In the genomic region with DNA sequence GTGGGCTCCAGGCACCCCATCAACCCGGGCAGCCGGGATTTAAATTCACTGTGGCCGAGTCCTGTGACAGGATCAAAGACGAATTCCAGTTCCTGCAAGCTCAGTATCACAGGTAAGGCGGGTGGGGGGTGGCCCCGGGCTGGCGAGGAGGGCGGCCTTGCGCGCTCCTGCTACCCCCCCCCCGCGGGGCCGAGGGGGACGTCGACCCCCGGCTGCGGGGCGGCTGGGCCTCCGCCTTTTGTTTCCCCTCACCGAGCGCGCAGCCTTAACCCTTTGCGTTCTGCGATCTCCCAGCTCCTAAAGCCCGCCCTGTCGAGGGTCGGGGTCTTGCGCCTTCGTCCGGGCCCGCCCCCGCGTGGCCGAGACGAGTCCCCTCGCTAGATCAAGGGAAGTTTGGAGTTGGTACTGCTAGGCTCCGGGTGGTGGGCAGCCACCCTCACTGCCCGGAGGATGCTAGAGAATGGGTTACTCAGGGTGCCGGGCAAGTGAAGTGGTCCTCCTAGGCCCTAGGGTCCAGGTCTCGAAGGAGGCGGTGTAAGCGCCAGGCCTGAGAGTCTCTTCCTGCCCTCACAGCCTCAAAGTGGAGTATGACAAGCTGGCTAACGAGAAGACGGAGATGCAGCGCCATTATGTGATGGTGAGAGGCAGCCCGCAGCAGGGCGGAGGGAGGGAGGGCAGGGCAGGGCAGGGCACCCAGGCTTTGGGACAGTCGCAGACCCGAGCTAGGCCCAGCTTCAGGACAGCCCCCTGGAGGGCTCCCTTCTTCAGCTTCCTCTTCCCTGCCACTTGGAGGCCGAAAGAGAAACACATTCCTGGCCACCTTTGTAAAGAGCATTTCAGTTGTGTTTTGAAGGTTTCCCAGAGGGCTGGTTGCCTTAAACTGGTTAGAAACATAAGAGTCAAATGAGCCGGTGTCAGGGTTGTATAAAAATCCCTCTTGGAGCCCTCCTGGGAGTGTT, we compare ENCODE assay signal across 8 mouse cellular contexts. TPM values are rescaled to one million over a fixed set of nuclear protein-coding genes. Genes with fewer than 3 reads are reported as not detected.
A peak's percentile ranks its signal among the peaks of the same experiment; 100 is the strongest.
DNase-seq lines count a peak whose midpoint lies in the region; ATAC-seq and TF ChIP-seq lines count a peak whose summit lies in the region.

No protein-coding gene starts in this region.

- H3K36me3 ChIP-seq in C2C12 (ENCODE audit: control insufficient read depth, insufficient read depth) = peaks cover 26% of the 10 kb centered on the region
- peaks cover 16% of the 10 kb centered on the region for H3K36me3 ChIP-seq in heart, embryonic 14.5 days (ENCODE audit: control insufficient read depth, insufficient read depth, low read length)
- H3K36me3 ChIP-seq in limb, embryonic 12.5 days = peaks cover 37% of the 10 kb centered on the region

- peak overlapping the region; percentile 77 for H3K4me3 ChIP-seq in gastrocnemius, adult 2 months
- H3K4me3 ChIP-seq in C2C12 (ENCODE audit: insufficient read depth, poor library complexity, severe bottlenecking) = peak overlapping the region; percentile 79
- peak overlapping the region; percentile 60 to 74 for H3K4me3 ChIP-seq in heart, embryonic 14.5 days (ENCODE audit: control insufficient read depth in 1 of 2, insufficient read depth in 1 of 2, low read depth in 1 of 2, low read length in 2 of 2)
- peak overlapping the region; percentile 98 for H3K4me3 ChIP-seq in limb, embryonic 12.5 days (replicated peaks)

- peak overlapping the region; percentile 85 for H3ac ChIP-seq in C2C12 (ENCODE audit: control insufficient read depth, insufficient read length, low read depth)

- peaks cover 28 to 76% of the 10 kb centered on the region in 2 experiments for H3K4me1 ChIP-seq in heart, embryonic 14.5 days (ENCODE audit: control insufficient read depth in 2 of 2, insufficient read depth in 2 of 2, low read length in 2 of 2)
- H3K4me1 ChIP-seq in limb, embryonic 12.5 days (replicated peaks) = peaks cover 61% of the 10 kb centered on the region

- peaks cover 29% of the 10 kb centered on the region for H3K79me3 ChIP-seq in C2C12 (ENCODE audit: low read depth)

- H3K9me3 ChIP-seq in heart, embryonic 14.5 days (ENCODE audit: control insufficient read depth, low read length) = no peaks in the 10 kb centered on the region
- H3K9me3 ChIP-seq in limb, embryonic 12.5 days = no peaks in the 10 kb centered on the region

- H3K79me2 ChIP-seq in C2C12 (ENCODE audit: control insufficient read depth, insufficient read depth) = peaks cover 58% of the 10 kb centered on the region

- DNase-seq in gastrocnemius, adult 2 months = peak; percentile 39
- DNase-seq in gastrocnemius, adult 8-10 months (ENCODE audit: low spot score in 2 of 2) = no peak
- DNase-seq in cerebellum, postnatal 10 days = peak; percentile 78 to 81
- peak; percentile 41 to 50 for DNase-seq in natural killer cell, adult 2 months (ENCODE audit: low spot score in 2 of 2)

- no peak; the same call in 1 of the 2 replicates for TF ChIP-seq CTCF in gastrocnemius, adult 2 months (IDR thresholded peaks at IDR 0.05)
- no peak for TF ChIP-seq CTCF in C2C12 (IDR thresholded peaks at IDR 0.05; ENCODE audit: control insufficient read depth, insufficient read depth, insufficient read length)

- H3K4me2 ChIP-seq in heart, embryonic 14.5 days (ENCODE audit: low read length) = peak overlapping the region; percentile 96
- peak overlapping the region; percentile 92 for H3K4me2 ChIP-seq in limb, embryonic 12.5 days

- no peak for ATAC-seq in heart, embryonic 14.5 days (ENCODE audit: insufficient number of reproducible peaks, insufficient read depth, low FRiP score, low read depth)
- no peak for ATAC-seq in limb, embryonic 12.5 days (ENCODE audit: insufficient number of reproducible peaks, insufficient read depth, low FRiP score, low TSS enrichment, low read depth)
- no peak for ATAC-seq in erythroid progenitor cell, adult 5-6 weeks (replicated peaks; ENCODE audit: low FRiP score, poor library complexity, severe bottlenecking)

- intact Hi-C loops in gastrocnemius, adult 2 months (cut with DNase I) = loop anchor here (5.0 kb wide), 3 partner anchors 63 to 323 kb away; no protein-coding TSS in a partner anchor

- peak overlapping the region; percentile 92 for H3K27ac ChIP-seq in gastrocnemius, adult 2 months
- H3K27ac ChIP-seq in heart, embryonic 14.5 days (replicated peaks in 1 of 2; ENCODE audit: control insufficient read depth in 1 of 2, insufficient read depth in 1 of 2, low read depth in 2 of 2, low read length in 2 of 2) = peak overlapping the region in 1 of 2 experiments; percentile 67; a peak in 2 of 4 replicates
- peak overlapping the region; percentile 97 for H3K27ac ChIP-seq in limb, embryonic 12.5 days

- no peaks in the 10 kb centered on the region for H3K27me3 ChIP-seq in C2C12 (ENCODE audit: control insufficient read depth, insufficient read depth, insufficient read length)
- peaks cover 52% of the 10 kb centered on the region for H3K27me3 ChIP-seq in heart, embryonic 14.5 days (ENCODE audit: control insufficient read depth, insufficient read depth, low read length)
- H3K27me3 ChIP-seq in limb, embryonic 12.5 days = no peaks in the 10 kb centered on the region

- WGBS in heart, embryonic 14.5 days = 2% methylated on average over 46 of the region's 51 CpGs
- WGBS in limb, embryonic 12.5 days = under 1% methylated on average over 45 of the region's 51 CpGs

- H3K9ac ChIP-seq in heart, embryonic 14.5 days (ENCODE audit: low read length) = peak overlapping the region; percentile 86
- peak overlapping the region; percentile 100 for H3K9ac ChIP-seq in limb, embryonic 12.5 days (replicated peaks)

TF ChIP-seq in C2C12, 6 proteins besides CTCF, POLR2A, EP300 and RAD21:
- no peak for TF ChIP-seq MYOG (IDR thresholded peaks at IDR 0.05; ENCODE audit: control insufficient read depth, extremely low read depth, insufficient read length)
- TF ChIP-seq CEBPB (IDR thresholded peaks at IDR 0.05; ENCODE audit: low read depth) = no peak
- no peak for TF ChIP-seq USF1 (IDR thresholded peaks at IDR 0.05; ENCODE audit: low read depth)
- no peak for TF ChIP-seq MYOD1 (IDR thresholded peaks at IDR 0.05; ENCODE audit: control insufficient read depth, insufficient read length, low read depth)
- TF ChIP-seq FOSL1 (IDR thresholded peaks at IDR 0.05; ENCODE audit: insufficient read depth, low read length, poor library complexity, severe bottlenecking) = no peak
- TF ChIP-seq MAX (IDR thresholded peaks at IDR 0.05) = no peak

RNA-seq across cellular contexts. Expression of a gene that starts 2.1 kb away (rescaled TPM):
- total RNA-seq in gastrocnemius, adult 2 months (2021) = 10 to 100 TPM in 1 of 2 experiments, 1 to 10 TPM in 1; 4.7 to 12.9 TPM
- total RNA-seq in gastrocnemius, adult 8-10 months (2022) = 1 to 10 TPM; 3.2 to 6.7 (median 4.3) TPM
- 39.1 TPM for polyA plus RNA-seq in C2C12 (2012; fragmentation: generic; extraction: Trizol)
- 5.2 and 6.4 TPM in 2 replicates for polyA plus RNA-seq in heart, embryonic 14.5 days (2014; fragmentation: Nextera tagmentation; extraction: Ambion mirVana)
- 59.1 and 71.2 TPM in 2 replicates for polyA plus RNA-seq in limb, embryonic 12.5 days (2016; fragmentation: Nextera tagmentation; extraction: Ambion mirVana)
- 9.7 and 20.5 TPM in 2 replicates for total RNA-seq in erythroid progenitor cell, adult 5-6 weeks (2015; ENCODE audit: low replicate concordance)
- total RNA-seq in erythroid progenitor cell, adult 5-6 weeks (2017; ENCODE audit: low replicate concordance) = 14.6 and 23.9 TPM in 2 replicates

Comparison
In these comparisons a context has a peak if more than half of its experiments do, and no peak if none do; other contexts are left out.
1. DNase-seq: peak in gastrocnemius, adult 2 months (single experiment), cerebellum, postnatal 10 days (2 of 2) and natural killer cell, adult 2 months (2 of 2); none in gastrocnemius, adult 8-10 months (0 of 2).
2. Peak in every context shown above with its lines, with median percentiles within 50 percentile points of each other: H3K4me3 ChIP-seq.